Mouse (Mus musculus) mouse trophoblast stem cell (cell line): ENCODE data around the gene H2-M10.4.
"Not testable (repeated sequence)": the region's sequence is repeated elsewhere in the genome, so short reads cannot be mapped to it uniquely, and the experiment has no call there.

Experiments used
- in situ Hi-C, 2 experiments: fragments of 300-500 bp; cut with MseI, MboI; formaldehyde crosslinking; loops; 2 replicates in 1 of 2; 3 replicates in 1 of 2; pipeline ENCODE4 v1.15.1; 2025

The H2-M10.4 gene

DNA sequence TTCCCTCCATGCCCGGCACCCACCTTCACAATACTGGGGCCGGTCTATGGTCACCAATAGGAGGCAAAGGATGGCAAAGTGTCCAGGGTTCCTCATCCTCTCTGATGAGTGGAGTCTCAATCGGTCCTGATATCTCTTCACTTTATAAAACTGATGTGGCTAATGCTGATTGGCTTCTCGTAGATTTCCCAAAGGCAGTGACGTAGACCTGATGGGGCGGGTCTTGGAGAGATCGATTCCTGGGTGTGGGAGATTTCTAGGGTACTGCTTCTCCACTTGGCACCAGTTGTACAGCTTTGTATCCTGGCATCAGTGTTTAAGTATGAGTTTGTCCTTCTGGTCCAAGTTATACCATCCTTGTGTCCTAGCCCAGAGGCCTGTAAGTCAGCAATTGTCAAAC, at the start of gene H2-M10.4:
H2-M10.4 (minus strand) TSS at position 101 of the 400 bp plus-strand sequence.
- in situ Hi-C loops = no loop called here

DNA sequence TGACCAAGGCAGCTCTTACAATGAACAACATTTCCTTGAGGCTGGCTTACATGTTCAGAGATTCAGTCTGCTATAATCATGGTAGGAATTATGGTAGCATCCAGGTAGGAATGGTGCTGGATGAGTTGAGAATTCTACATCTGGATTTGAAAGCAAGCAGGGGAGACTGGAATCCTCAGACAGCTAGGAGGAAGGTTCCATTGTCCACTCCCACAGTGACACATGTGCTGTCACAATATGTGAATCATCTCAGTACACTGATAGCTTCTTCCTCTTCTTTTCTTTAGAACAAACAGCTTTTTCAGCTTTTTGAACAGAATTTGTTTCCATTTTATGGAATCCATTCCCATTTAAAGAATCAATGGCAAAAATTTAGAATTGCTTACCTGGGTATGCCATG, 41.8 kb upstream of the H2-M10.4 start:
- in situ Hi-C loops = no loop called here

DNA sequence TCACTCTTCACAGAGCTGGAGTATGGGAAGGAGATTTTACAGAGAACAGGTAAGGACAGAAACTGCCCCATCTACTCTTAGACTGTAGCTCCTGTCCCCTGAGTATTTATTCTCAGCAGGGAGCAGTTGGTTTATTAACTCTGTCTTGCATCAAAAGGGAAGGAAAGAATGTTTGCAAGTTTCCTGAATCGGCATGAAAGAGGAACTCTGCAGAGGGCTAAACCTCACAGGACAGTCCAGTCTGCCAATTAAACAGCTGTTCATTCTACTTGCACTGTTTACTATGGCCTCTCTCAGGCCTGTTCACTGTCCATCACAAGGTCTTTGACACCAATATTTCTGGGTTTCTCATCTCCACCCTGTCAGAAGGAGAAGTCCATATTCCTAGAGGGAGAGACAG, 38.3 kb upstream of the H2-M10.4 start:
- in situ Hi-C loops = no loop called here

DNA sequence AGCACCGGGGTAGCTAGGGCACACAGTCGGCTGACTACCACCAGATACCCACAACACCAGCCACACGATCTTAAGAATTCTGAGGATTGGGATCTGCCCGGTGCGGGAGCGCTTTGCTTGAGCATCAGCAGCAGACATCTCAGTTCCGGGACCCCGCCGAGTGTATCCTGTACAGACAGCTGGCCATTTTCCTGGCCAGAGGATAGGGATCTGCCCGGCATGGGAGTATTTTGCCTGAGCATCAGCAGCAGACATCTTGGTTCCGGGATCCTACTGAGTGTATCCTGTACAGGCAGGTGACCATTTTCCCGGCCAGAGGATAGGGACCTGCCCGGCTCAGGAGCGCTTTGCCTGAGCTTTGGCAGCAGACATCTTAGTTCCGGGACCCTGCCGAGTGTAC, 26.0 kb upstream of the H2-M10.4 start:
- in situ Hi-C loops = not testable (repeated sequence)

DNA sequence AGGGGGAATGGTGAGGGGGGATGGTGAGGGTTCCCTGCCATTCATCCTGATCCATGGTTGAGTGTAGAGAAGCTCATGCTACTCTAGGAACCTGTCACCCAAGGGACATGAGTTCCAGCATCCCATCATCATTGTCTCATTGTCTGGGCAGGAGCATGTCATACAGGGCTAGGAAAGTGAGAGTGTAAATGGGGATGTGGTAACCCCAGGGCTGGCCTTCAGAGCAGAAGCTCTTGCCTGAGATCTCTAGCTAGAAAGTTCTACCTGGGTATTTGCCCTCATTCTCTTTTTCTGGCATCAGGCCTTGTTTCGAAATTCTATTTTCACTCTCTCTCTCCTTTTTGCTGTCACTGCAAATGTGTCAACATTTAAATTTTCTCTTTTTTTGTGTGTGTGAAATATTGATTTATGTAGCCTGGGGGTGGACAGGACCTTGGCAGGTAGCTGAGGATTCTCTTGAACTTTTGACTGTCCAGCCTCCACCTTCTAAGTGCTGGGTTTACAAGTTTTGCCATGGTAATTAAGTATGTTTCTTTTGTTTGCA, 24.6 kb upstream of the H2-M10.4 start:
- in situ Hi-C loops = no loop called here

DNA sequence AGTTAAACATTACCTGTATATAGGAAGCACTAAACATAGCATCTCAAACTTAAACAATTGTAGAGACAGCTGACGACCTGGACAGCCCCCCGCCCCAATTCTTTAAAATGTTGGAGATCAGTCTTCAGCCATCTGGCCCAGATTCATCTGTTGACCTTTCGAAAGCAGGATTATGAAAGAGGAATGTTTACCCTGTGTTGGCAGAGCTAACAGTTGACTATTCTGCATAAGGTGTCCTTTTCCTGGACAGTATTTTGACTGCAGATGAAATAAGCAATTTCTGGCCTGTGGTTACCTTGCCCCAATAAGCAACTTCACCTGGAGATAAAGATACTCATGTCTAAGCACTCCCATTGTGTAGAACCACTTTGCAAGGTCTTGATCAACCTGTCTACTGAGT, 21.7 kb upstream of the H2-M10.4 start:
- in situ Hi-C loops = no loop called here

DNA sequence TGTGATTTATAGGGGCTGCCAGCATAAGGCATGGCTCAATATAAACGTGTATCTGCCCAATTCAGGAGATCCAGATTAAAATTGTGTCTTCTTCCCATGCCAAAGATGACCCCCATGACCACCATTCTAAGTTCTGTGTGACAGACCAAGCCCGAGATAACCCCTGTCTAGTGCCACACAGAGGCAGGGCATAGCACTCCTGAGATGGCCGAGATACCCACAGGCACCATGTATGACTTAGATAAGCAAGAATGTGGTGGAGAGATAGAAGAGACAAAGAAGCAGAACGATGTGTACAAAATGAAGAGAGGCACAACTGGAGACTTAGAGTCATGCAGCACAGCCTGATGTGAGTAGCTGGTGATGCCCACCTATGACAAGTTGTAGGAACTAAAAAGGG, 5.9 kb downstream of the H2-M10.4 start:
- in situ Hi-C loops = no loop called here

DNA sequence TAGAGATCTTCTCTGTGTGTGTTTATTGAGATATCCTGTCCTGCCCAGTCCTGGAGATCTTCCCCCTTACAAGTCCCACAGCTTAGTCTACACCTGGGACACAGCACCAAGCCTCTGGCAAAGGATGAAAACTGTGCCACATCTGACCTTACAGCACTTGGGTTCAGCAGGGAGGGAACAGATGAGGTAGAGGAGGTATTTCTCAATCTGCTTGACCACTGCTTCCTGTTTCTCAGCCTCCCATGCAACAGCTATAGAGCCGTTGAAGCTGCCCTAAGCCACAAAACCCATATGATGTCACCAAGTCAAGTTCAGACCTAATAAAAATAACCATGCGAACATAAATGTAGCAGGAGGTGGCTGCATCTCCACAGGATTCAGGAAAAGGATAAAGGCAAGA, 30.7 kb downstream of the H2-M10.4 start:
- in situ Hi-C loops = no loop called here

DNA sequence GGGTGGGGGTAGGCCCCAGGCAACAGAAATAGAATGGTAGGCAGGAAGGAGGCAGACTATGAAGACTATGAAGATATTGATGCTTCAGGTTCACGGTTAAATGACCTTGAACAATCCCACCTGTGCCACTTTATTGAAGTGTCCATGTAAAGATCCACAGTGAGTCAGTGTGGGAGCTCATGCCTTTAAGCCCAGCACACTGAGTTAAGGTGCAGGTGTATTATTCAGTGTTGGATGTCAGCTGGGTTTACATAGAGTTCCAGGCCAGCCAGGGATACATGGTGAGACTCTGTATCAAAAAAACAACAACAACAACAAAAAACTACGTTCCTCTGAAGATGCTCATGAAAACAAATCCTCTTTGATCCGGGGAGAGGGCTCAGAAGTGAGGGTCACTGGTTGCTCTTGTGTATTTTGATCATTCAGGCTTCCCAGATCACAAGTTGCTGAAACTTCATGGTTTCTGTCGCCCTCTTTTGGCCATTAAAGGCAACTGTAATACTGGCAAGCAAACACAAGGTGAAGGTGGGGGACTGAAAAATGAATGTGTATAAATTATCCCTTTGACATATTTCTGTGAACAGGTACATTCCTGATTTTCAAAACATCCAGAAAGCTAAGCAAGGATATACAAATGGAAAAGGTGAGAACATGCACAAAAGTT, 43.9 kb downstream of the H2-M10.4 start:
- in situ Hi-C loops = loop anchor here (5.0 to 10.0 kb wide), 3 partner anchors 61 to 103 kb away; no protein-coding TSS in a partner anchor

DNA sequence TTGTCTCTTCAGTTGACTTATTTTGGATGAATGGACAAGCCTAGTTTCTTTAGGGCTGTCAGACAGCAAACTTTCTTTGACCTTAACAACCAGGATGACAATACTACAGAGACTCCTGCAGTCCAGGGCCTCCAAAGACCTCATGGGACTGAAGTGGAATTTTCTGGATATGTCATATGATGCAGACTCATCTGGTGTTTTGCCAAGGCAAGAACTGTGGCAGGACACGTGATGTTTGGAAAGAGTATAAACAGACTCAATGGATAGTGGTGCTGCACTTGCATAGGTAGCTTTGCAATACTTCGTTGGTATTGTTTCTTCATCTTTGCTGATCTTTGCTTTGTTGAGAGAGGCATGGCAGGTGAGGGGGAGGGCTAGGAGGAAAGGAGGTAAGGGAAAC, 44.7 kb downstream of the H2-M10.4 start:
- in situ Hi-C loops = loop anchor here (5.0 to 10.0 kb wide), 3 partner anchors 60 to 103 kb away; no protein-coding TSS in a partner anchor

DNA sequence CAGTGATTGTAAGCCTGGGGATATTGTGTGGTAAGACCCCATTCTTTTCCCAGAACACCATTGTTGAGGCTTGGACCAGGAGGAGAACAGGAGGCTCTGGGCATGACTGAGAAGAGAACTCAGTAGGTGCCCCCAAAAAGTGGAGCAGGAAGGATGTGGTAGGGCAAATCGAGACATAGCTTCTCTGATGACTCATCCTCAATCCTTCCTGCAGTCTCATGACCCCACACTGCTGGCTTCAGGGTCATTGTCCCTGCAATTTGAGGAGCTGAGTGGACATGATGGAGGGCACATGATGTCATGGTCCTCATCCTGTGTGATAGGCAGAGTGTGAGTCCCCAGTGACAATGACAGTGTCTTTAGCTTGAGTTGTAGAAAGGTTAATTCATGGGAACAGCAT, 46.7 kb downstream of the H2-M10.4 start:
- in situ Hi-C loops = loop anchor here (5.0 to 10.0 kb wide), 3 partner anchors 58 to 101 kb away; no protein-coding TSS in a partner anchor

DNA sequence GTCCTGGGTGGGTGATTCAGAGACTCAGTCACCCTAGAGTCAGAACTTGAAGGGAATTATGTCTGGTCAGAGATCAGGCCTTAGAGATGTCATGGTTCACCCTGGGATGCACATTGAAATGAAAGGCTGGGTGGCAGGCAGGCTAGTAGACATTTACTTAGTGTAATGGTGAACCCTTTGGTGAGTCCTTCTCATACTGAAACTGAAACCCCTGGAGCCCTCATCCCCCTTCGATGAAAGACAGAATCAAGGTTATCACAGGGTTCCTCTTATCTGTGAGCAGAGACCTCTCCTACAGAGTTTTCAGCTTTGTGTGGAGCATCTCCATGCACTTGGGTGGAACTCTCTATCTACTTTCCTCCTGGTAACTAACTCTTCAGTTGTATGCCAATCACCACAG, 47.8 kb downstream of the H2-M10.4 start:
- in situ Hi-C loops = loop anchor here (10.0 kb wide), 2 partner anchors 60 to 100 kb away; no protein-coding TSS in a partner anchor
